In the genomic region with DNA sequence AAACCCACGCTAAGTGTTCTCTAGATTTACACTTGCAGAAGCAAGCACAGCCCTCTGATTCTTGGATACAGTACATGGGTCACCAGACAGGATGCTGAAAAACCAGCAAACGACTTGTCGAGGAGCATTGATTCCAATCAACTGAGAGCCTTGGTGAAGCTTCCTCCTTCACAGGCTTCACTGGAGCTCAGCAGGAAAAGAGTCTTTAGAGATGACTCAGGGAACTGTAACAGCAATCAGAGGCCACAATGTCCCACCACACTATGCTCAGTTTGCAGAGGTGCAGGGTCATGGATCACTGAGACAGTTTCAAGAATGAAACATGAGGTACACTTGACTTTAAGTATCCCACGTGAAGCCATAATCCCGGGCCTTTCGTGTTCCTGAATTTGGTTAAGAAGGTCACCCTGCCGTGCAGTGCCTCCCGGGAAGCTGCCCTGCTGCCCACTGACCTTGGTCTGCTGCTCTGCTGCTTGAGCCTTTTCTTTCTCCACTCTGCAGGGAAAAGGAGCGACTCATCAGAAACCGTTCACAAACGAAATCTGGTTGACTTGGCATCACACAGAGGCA, we compare ENCODE assay signal across 28 mouse cellular contexts. TPM values are rescaled to one million over a fixed set of nuclear protein-coding genes. Genes with fewer than 3 reads are reported as not detected.
DNase-seq lines count a peak whose midpoint lies in the region; ATAC-seq and TF ChIP-seq lines count a peak whose summit lies in the region.
"Had no signal": no experiment of that assay in that cellular context is flagged by ENCODE, and none has a peak within 500 bp of the region (broad histone marks: within the 10 kb centered on the region; RNA-seq: fewer than 3 reads in every experiment).

No protein-coding gene starts in this region.

- no peak overlapping the region for H3K4me2 ChIP-seq in kidney, embryonic 14.5 days (replicated peaks; ENCODE audit: low read depth, low read length)
- H3K4me2 ChIP-seq: embryonic facial prominence, embryonic 15.5 days; heart, embryonic 13.5 days; kidney, embryonic 15.5 days; liver, embryonic 12.5 days; midbrain, embryonic 11.5 days had no signal

- peak; percentile 80 to 83 for DNase-seq in adrenal gland, adult (ENCODE audit: inconsistent age in 2 of 2, low spot score in 1 of 2)
- no peak for DNase-seq in adrenal gland, adult 8-10 months
- DNase-seq in kidney, adult 9 months: peak; percentile 19
- peak; percentile 45 for DNase-seq in adrenal gland, postnatal 14 days
- no peak for DNase-seq in heart, postnatal 4 days
- DNase-seq in heart, postnatal 25 days (ENCODE audit: low spot score): no peak
- DNase-seq: cerebellum, adult 18-20 months; cerebellum, postnatal 10 days; gastrocnemius, postnatal 25 days; heart, adult 2 months; heart, postnatal 10 days; kidney, postnatal 25 days; left cerebral cortex, postnatal 4 days; liver, postnatal 0 days; lung, postnatal 36 days; thymus, adult 2 months; thymus, postnatal 4 days had no signal

- H3K27me3 ChIP-seq in kidney, embryonic 14.5 days (ENCODE audit: control insufficient read depth, insufficient read depth, low read length): no peaks in the 10 kb centered on the region
- H3K27me3 ChIP-seq: embryonic facial prominence, embryonic 15.5 days; heart, embryonic 13.5 days; kidney, embryonic 15.5 days; liver, embryonic 12.5 days had no signal

- H3K4me1 ChIP-seq in kidney, embryonic 14.5 days (ENCODE audit: control insufficient read depth, insufficient read depth, low read length): no peaks in the 10 kb centered on the region
- no peaks in the 10 kb centered on the region; the same call in 1 of the 2 replicates for H3K4me1 ChIP-seq in embryonic fibroblast, embryonic 13.5 days (ENCODE audit: control insufficient read depth, insufficient read depth, low read length)
- H3K4me1 ChIP-seq: embryonic facial prominence, embryonic 15.5 days; kidney, embryonic 15.5 days; liver, embryonic 12.5 days had no signal

- no peak overlapping the region for H3K27ac ChIP-seq in kidney, embryonic 14.5 days (ENCODE audit: low read depth, low read length)
- peak overlapping the region; percentile 48; the same call in 1 of the 2 replicates for H3K27ac ChIP-seq in embryonic fibroblast, embryonic 13.5 days (ENCODE audit: insufficient read depth, low read length)
- H3K27ac ChIP-seq: embryonic facial prominence, embryonic 15.5 days; heart, adult 2 months; heart, embryonic 13.5 days; kidney, embryonic 15.5 days; liver, embryonic 12.5 days had no signal

- WGBS in kidney, embryonic 14.5 days: 83% methylated on average over 11 of the region's 11 CpGs

- intact Hi-C loops in heart, postnatal 25 days (cut with DNase I): no loop called here

- TF ChIP-seq POLR2A in embryonic fibroblast, embryonic 13.5 days (IDR thresholded peaks at IDR 0.05; ENCODE audit: low read depth, low read length): no peak

- no peaks in the 10 kb centered on the region for H3K9me3 ChIP-seq in kidney, embryonic 14.5 days (ENCODE audit: control insufficient read depth, low read length)
- H3K9me3 ChIP-seq: embryonic facial prominence, embryonic 15.5 days; G1E; heart, embryonic 13.5 days; kidney, embryonic 15.5 days; liver, embryonic 12.5 days had no signal

- no peak overlapping the region for H3K4me3 ChIP-seq in kidney, embryonic 14.5 days (ENCODE audit: low read length)
- H3K4me3 ChIP-seq in embryonic fibroblast, embryonic 13.5 days (ENCODE audit: insufficient read depth, low read length): no peak overlapping the region
- H3K4me3 ChIP-seq: embryonic facial prominence, embryonic 15.5 days; heart, adult 2 months; heart, embryonic 13.5 days; kidney, embryonic 15.5 days; liver, embryonic 12.5 days had no signal

- H3K36me3 ChIP-seq in kidney, embryonic 14.5 days (ENCODE audit: control insufficient read depth, insufficient read depth, low read length): peaks cover 86% of the 10 kb centered on the region

- ATAC-seq in kidney, embryonic 14.5 days (ENCODE audit: low FRiP score, low TSS enrichment): no peak
- ATAC-seq: forebrain, embryonic 14.5 days; hindbrain, embryonic 16.5 days; liver, embryonic 12.5 days; liver, postnatal 0 days; midbrain, embryonic 16.5 days had no signal

- no peak overlapping the region for H3K9ac ChIP-seq in kidney, embryonic 14.5 days (ENCODE audit: low read depth, low read length)
- H3K9ac ChIP-seq: embryonic facial prominence, embryonic 15.5 days; heart, embryonic 13.5 days; kidney, embryonic 15.5 days; liver, embryonic 12.5 days; liver, postnatal 0 days had no signal

- TF ChIP-seq CTCF in embryonic fibroblast, embryonic 13.5 days (IDR thresholded peaks at IDR 0.05; ENCODE audit: borderline replicate concordance, insufficient read depth, low read length): no peak

RNA-seq across cellular contexts. Expression of a gene that starts 39.8 kb away (rescaled TPM):
- total RNA-seq in adrenal gland, adult 8-10 months (2022): 1 to 10 TPM; 2.2 to 3.7 (median 3.0) TPM
- 3.1 and 3.4 TPM in 2 replicates for polyA plus RNA-seq in kidney, embryonic 14.5 days (2014; fragmentation: Nextera tagmentation; extraction: Ambion mirVana)
- 1.7 and 2.1 TPM in 2 replicates for total RNA-seq in adrenal gland, postnatal 14 days (2021)
- polyA plus RNA-seq in embryonic fibroblast, embryonic 13.5 days (2011; ENCODE audit: insufficient read length, low read depth, missing spikeins): 0.60 and 1.4 TPM in 2 replicates
- total RNA-seq in heart, postnatal 4 days (2021): 1 to 10 TPM; 3.7 to 4.0 TPM
- 1 to 10 TPM; 2.3 TPM for total RNA-seq in heart, postnatal 25 days (2021)

Comparison
In these comparisons a context has a peak if more than half of its experiments do, and no peak if none do; other contexts are left out.
1. DNase-seq: peak in adrenal gland, adult (2 of 2), kidney, adult 9 months (single experiment) and adrenal gland, postnatal 14 days (single experiment); none in adrenal gland, adult 8-10 months (single experiment), heart, postnatal 4 days (single experiment) and heart, postnatal 25 days (single experiment).